Mouse (Mus musculus): ENCODE measurements around the gene Abhd15.

DNA sequence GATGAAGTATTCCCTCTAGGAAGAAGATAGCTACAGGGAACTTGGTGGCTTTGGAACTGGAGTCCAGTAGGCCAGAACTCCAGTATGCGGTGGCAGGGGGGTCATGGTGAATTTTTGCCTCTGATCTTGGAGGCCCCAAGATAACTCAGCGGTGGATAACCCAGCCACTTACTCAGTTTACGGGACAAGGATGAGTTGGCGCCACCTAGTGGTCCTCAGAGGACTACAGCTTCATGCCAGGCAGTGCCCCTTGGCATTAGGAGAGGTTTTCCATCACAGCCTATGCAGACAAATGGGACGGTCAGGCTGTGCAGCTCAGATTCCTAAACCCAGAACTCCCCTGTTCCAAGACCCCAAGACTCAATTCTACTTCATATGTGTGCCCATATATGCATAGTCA is 13.5 kb upstream of the Abhd15 start:
- TF ChIP-seq POLR2A (IDR thresholded peaks at IDR 0.05; ENCODE audit: borderline replicate concordance, extremely low read depth, low read depth, low read length), result no peak
- TF ChIP-seq CTCF (IDR thresholded peaks at IDR 0.05; ENCODE audit: insufficient read depth, low read length), result peak; percentile 94

Data from lung, adult 2 months (tissue).